Mouse (Mus musculus): ENCODE results near the gene Lce1b. TPM values are rescaled to one million over a fixed set of nuclear protein-coding genes. Genes with fewer than 3 reads are reported as not detected.

Lce1b gene
- not detected for polyA plus RNA-seq (2014; fragmentation: Illumina TruSeq; extraction: RNeasy Lipid Tissue Mini Kit (QIAGEN cat#74804); ENCODE audit: low read depth, low replicate concordance)

DNA sequence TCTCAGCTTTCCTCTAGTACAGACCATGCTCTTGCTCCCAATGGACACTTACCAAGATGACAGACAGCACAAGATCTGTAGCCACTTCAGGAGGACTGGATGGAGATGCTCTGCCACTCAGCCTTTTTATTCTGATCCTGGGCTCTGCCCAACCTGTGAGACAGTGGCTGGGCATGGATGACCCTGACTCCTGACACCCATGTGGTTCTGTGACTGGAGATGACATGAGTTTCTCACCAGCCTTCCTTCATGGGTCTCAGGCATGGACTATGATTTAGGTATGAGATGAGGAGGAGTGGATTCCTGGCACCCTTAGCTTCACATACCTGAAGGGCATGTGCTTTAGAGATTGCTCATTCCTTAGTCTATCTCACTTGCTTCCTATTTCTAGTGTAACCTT lies at the start of gene Lce1b:
Lce1b (minus strand) TSS at position 101 of the 400 bp plus-strand sequence.

GRCm38 (mm10) chr3:92687110-92687509 lies 30.4 kb upstream of the Lce1b start, which contains the start of gene Lce1d:
Lce1d (minus strand) TSS chr3:92687210.

GRCm38 (mm10) chr3:92678947-92679346 lies 22.2 kb upstream of the Lce1b start, which contains the start of gene Lce1c:
Lce1c (plus strand) TSS chr3:92679247.

GRCm38 (mm10) chr3:92670215-92670614 lies 13.5 kb upstream of the Lce1b start, which contains the start of gene Lce1a2:
Lce1a2 (minus strand) TSS chr3:92670315.

GRCm38 (mm10) chr3:92648207-92648606 lies 8.5 kb downstream of the Lce1b start, which contains the start of gene Lce1a1:
Lce1a1 (minus strand) TSS chr3:92648307.

GRCm38 (mm10) chr3:92621560-92621959 lies 35.2 kb downstream of the Lce1b start, which contains the start of gene Lce6a:
Lce6a (minus strand) TSS chr3:92621660.

DNA sequence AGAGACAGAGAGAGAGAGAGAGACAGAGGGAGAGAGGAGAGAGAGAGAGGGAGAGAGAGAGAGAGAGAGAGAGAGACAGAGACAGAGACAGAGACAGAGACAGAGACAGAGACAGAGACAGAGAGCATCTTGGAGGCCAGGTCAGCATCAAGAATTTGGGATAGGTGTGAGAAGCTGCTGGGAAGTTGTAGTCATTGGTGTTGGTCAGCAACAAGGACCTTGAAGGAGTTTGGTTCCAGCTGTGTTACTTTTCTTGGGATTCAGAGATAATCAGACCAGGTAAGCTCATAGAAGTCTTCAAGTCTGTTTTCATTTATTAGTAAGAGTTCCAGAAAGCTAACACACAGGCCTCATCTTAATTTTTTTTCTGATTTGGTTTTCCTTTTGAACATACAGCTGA lies 49.3 kb downstream of the Lce1b start, which contains the start of gene 2210017I01Rik:
2210017I01Rik (minus strand) TSS at position 101 of the 400 bp plus-strand sequence.

Other genes starting within 250 kb of the Lce1b start
- gene Sprr2i, start 248.9 kb downstream of the Lce1b start, polyA plus RNA-seq (2014; fragmentation: Illumina TruSeq; extraction: RNeasy Lipid Tissue Mini Kit (QIAGEN cat#74804); ENCODE audit: low read depth, low replicate concordance), result not detected
- not detected for gene Sprr2j-ps, start 238.8 kb downstream of the Lce1b start, polyA plus RNA-seq (2014; fragmentation: Illumina TruSeq; extraction: RNeasy Lipid Tissue Mini Kit (QIAGEN cat#74804); ENCODE audit: low read depth, low replicate concordance)
- gene Gm9774, start 227.5 kb downstream of the Lce1b start, polyA plus RNA-seq (2014; fragmentation: Illumina TruSeq; extraction: RNeasy Lipid Tissue Mini Kit (QIAGEN cat#74804); ENCODE audit: low read depth, low replicate concordance), result 4.8 TPM
- gene Sprr2k, start 224.3 kb downstream of the Lce1b start, polyA plus RNA-seq (2014; fragmentation: Illumina TruSeq; extraction: RNeasy Lipid Tissue Mini Kit (QIAGEN cat#74804); ENCODE audit: low read depth, low replicate concordance), result not detected
- not detected for gene Sprr1b, start 218.1 kb downstream of the Lce1b start, polyA plus RNA-seq (2014; fragmentation: Illumina TruSeq; extraction: RNeasy Lipid Tissue Mini Kit (QIAGEN cat#74804); ENCODE audit: low read depth, low replicate concordance)
- not detected for gene Sprr3, start 198.2 kb downstream of the Lce1b start, polyA plus RNA-seq (2014; fragmentation: Illumina TruSeq; extraction: RNeasy Lipid Tissue Mini Kit (QIAGEN cat#74804); ENCODE audit: low read depth, low replicate concordance)
- gene Sprr1a, start 171.0 kb downstream of the Lce1b start, polyA plus RNA-seq (2014; fragmentation: Illumina TruSeq; extraction: RNeasy Lipid Tissue Mini Kit (QIAGEN cat#74804); ENCODE audit: low read depth, low replicate concordance), result not detected
- not detected for gene Sprr4, start 156.4 kb downstream of the Lce1b start, polyA plus RNA-seq (2014; fragmentation: Illumina TruSeq; extraction: RNeasy Lipid Tissue Mini Kit (QIAGEN cat#74804); ENCODE audit: low read depth, low replicate concordance)
- not detected for gene 2310046K23Rik, start 122.4 kb downstream of the Lce1b start, polyA plus RNA-seq (2014; fragmentation: Illumina TruSeq; extraction: RNeasy Lipid Tissue Mini Kit (QIAGEN cat#74804); ENCODE audit: low read depth, low replicate concordance)
- not detected for gene Ivl, start 83.2 kb downstream of the Lce1b start, polyA plus RNA-seq (2014; fragmentation: Illumina TruSeq; extraction: RNeasy Lipid Tissue Mini Kit (QIAGEN cat#74804); ENCODE audit: low read depth, low replicate concordance)
- gene Smcp, start 67.9 kb downstream of the Lce1b start, polyA plus RNA-seq (2014; fragmentation: Illumina TruSeq; extraction: RNeasy Lipid Tissue Mini Kit (QIAGEN cat#74804); ENCODE audit: low read depth, low replicate concordance), result 191 TPM
- not detected for gene 2210017I01Rik, start 49.4 kb downstream of the Lce1b start, polyA plus RNA-seq (2014; fragmentation: Illumina TruSeq; extraction: RNeasy Lipid Tissue Mini Kit (QIAGEN cat#74804); ENCODE audit: low read depth, low replicate concordance)
- not detected for gene Lce6a, start 35.3 kb downstream of the Lce1b start, polyA plus RNA-seq (2014; fragmentation: Illumina TruSeq; extraction: RNeasy Lipid Tissue Mini Kit (QIAGEN cat#74804); ENCODE audit: low read depth, low replicate concordance)
- not detected for gene Lce1a1, start 8.6 kb downstream of the Lce1b start, polyA plus RNA-seq (2014; fragmentation: Illumina TruSeq; extraction: RNeasy Lipid Tissue Mini Kit (QIAGEN cat#74804); ENCODE audit: low read depth, low replicate concordance)
- gene Lce1a2, start 13.4 kb upstream of the Lce1b start, polyA plus RNA-seq (2014; fragmentation: Illumina TruSeq; extraction: RNeasy Lipid Tissue Mini Kit (QIAGEN cat#74804); ENCODE audit: low read depth, low replicate concordance), result not detected
- not detected for gene Lce1c, start 22.3 kb upstream of the Lce1b start, polyA plus RNA-seq (2014; fragmentation: Illumina TruSeq; extraction: RNeasy Lipid Tissue Mini Kit (QIAGEN cat#74804); ENCODE audit: low read depth, low replicate concordance)
- not detected for gene Lce1d, start 30.3 kb upstream of the Lce1b start, polyA plus RNA-seq (2014; fragmentation: Illumina TruSeq; extraction: RNeasy Lipid Tissue Mini Kit (QIAGEN cat#74804); ENCODE audit: low read depth, low replicate concordance)
- gene Lce1e, start 52.1 kb upstream of the Lce1b start, polyA plus RNA-seq (2014; fragmentation: Illumina TruSeq; extraction: RNeasy Lipid Tissue Mini Kit (QIAGEN cat#74804); ENCODE audit: low read depth, low replicate concordance), result not detected
- gene Lce1f, start 63.4 kb upstream of the Lce1b start, polyA plus RNA-seq (2014; fragmentation: Illumina TruSeq; extraction: RNeasy Lipid Tissue Mini Kit (QIAGEN cat#74804); ENCODE audit: low read depth, low replicate concordance), result not detected
- not detected for gene Gm38119, start 82.2 kb upstream of the Lce1b start, polyA plus RNA-seq (2014; fragmentation: Illumina TruSeq; extraction: RNeasy Lipid Tissue Mini Kit (QIAGEN cat#74804); ENCODE audit: low read depth, low replicate concordance)
- gene Lce1g, start 95.4 kb upstream of the Lce1b start, polyA plus RNA-seq (2014; fragmentation: Illumina TruSeq; extraction: RNeasy Lipid Tissue Mini Kit (QIAGEN cat#74804); ENCODE audit: low read depth, low replicate concordance), result not detected
- not detected for gene Lce1h, start 108.1 kb upstream of the Lce1b start, polyA plus RNA-seq (2014; fragmentation: Illumina TruSeq; extraction: RNeasy Lipid Tissue Mini Kit (QIAGEN cat#74804); ENCODE audit: low read depth, low replicate concordance)
- gene Lce1i, start 122.0 kb upstream of the Lce1b start, polyA plus RNA-seq (2014; fragmentation: Illumina TruSeq; extraction: RNeasy Lipid Tissue Mini Kit (QIAGEN cat#74804); ENCODE audit: low read depth, low replicate concordance), result not detected
- not detected for gene Lce1j, start 133.6 kb upstream of the Lce1b start, polyA plus RNA-seq (2014; fragmentation: Illumina TruSeq; extraction: RNeasy Lipid Tissue Mini Kit (QIAGEN cat#74804); ENCODE audit: low read depth, low replicate concordance)
- not detected for gene Lce1k, start 151.0 kb upstream of the Lce1b start, polyA plus RNA-seq (2014; fragmentation: Illumina TruSeq; extraction: RNeasy Lipid Tissue Mini Kit (QIAGEN cat#74804); ENCODE audit: low read depth, low replicate concordance)
- not detected for gene Kprp, start 170.3 kb upstream of the Lce1b start, polyA plus RNA-seq (2014; fragmentation: Illumina TruSeq; extraction: RNeasy Lipid Tissue Mini Kit (QIAGEN cat#74804); ENCODE audit: low read depth, low replicate concordance)
- not detected for gene Lce1l, start 194.4 kb upstream of the Lce1b start, polyA plus RNA-seq (2014; fragmentation: Illumina TruSeq; extraction: RNeasy Lipid Tissue Mini Kit (QIAGEN cat#74804); ENCODE audit: low read depth, low replicate concordance)
- not detected for gene 2310050C09Rik, start 213.3 kb upstream of the Lce1b start, polyA plus RNA-seq (2014; fragmentation: Illumina TruSeq; extraction: RNeasy Lipid Tissue Mini Kit (QIAGEN cat#74804); ENCODE audit: low read depth, low replicate concordance)

Data from adipose tissue, adult 10 weeks (tissue).